Mouse (Mus musculus) CD4-positive, CD25-positive, alpha-beta regulatory T cell, adult 2 months (primary cell): ENCODE results near the gene Pla1a.

Experiments
- DNase-seq: peaks from one replicate; pipeline ENCODE4 v3.0.0-alpha.2; 2012; ENCODE audit warnings: low read depth, low spot score

Pla1a gene

GRCm38 (mm10) chr16:38369000-38369399 is 63.9 kb downstream of the Pla1a start:
- DNase-seq, result no peak

- no peak for DNase-seq
Measured at GRCm38 (mm10) chr16:38368336-38368735, 64.6 kb downstream of the Pla1a start.

- no peak for DNase-seq
Measured at GRCm38 (mm10) chr16:38366231-38366630, 66.7 kb downstream of the Pla1a start.

DNA sequence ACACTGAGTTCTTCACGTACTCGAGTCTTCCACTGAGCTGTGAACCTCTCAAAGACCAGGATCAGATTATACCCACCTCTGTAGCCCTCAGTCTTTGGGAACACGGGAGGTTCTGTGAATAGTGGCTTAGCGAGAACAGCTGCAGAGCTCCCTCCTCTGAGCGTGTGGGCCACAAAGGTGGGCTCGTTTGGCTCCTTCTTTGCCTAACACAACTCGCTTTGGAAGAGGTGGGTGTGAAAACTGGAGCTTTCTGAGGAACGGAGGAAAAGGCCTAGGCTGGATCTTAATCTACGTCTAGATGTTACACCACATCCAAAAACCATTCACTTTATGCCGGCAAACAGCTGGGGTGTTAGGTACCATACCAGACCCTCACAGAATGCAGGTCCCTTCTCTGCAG is 67.6 kb downstream of the Pla1a start:
- DNase-seq, result no peak

GRCm38 (mm10) chr16:38363657-38364056 is 69.3 kb downstream of the Pla1a start:
- DNase-seq, result no peak

GRCm38 (mm10) chr16:38363256-38363595 is 69.7 kb downstream of the Pla1a start:
- no peak for DNase-seq

DNA sequence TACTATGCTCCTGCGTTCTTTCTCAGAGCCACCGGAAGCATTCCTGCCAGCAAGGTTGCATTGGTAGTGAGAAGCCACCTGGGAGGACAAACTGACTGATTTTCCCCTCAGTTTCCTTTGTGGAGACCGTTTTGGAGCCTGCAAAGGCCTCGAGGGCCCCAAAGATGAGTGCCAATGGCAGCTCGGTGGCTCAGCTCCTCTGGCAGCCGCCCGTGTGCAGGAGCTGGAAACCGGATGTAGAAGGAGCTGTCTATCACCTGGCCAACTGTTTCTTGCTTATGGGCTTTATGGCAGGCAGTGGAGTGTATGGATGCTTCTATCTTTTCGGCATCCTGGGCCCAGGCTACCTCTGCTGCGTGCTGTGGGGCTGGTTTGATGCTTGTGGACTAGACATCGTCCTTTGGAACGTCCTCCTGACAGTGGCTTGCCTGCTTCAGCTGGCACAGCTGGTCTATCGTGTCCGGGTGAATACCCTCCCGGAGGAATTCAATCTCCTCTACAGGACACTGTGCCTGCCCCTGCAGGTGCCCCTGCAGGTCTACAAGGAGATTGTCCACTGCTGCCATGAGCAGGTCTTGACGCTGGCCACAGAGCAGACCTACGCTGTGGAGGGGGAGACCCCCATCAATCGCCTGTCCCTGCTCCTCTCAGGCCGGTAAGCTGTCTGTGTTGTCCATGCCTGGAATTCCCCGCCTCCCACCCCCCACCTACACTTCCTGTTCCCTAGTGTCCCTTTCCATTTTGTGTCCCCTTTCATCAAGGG is 70.3 kb downstream of the Pla1a start:
- DNase-seq, result no peak

- no peak for DNase-seq
Measured at GRCm38 (mm10) chr16:38361933-38362332, 71.0 kb downstream of the Pla1a start, which contains the start of gene Popdc2. Gene Popdc2, plus strand, starts transcription at chr16:38362209.

GRCm38 (mm10) chr16:38360317-38360716 is 72.6 kb downstream of the Pla1a start:
- peak; percentile 43 for DNase-seq

GRCm38 (mm10) chr16:38359857-38360256 is 73.1 kb downstream of the Pla1a start:
- DNase-seq, result peak; percentile 23

- DNase-seq, result no peak
Measured at GRCm38 (mm10) chr16:38359241-38359640, 73.7 kb downstream of the Pla1a start.

- DNase-seq, result no peak
Measured at GRCm38 (mm10) chr16:38358256-38358812, 74.6 kb downstream of the Pla1a start.

DNA sequence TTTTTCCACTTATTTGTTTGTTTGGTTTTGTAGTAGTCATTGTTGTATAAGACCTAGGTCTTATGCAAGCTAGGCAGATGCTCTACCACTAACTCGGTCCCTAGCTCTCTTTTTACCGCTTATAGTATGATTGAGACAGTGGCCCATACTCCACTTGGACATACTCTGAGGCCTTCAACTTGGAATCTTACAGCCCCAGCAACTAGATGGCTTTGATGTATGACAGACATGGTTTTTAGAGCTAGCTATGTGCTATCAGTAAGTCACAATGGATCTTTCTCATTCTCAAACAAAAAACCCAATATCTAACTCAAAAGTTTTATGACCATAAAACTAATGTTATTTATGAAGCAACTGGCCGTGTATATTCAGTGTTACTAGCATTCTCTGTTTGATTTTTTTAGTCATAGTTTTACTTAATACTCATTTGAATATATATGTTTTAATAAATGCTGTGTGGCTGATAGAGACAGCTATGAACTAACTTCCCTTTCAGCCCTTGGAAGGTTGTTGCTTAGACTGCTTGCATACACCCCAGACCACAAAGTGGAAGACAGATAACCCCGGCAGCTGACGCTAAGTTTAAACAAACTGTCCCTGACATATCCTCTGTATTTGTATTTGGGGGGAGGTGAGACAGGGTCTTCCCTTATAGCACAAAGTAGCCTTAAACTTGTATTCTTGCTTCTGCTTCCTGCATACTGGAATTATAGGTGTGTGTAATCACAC is 78.6 kb downstream of the Pla1a start:
- DNase-seq, result no peak

GRCm38 (mm10) chr16:38353642-38354041 is 79.3 kb downstream of the Pla1a start:
- DNase-seq, result peak; percentile 39

GRCm38 (mm10) chr16:38352851-38353250 is 80.1 kb downstream of the Pla1a start:
- DNase-seq, result peak; percentile 30

GRCm38 (mm10) chr16:38352031-38352430 is 80.9 kb downstream of the Pla1a start:
- DNase-seq, result no peak

DNA sequence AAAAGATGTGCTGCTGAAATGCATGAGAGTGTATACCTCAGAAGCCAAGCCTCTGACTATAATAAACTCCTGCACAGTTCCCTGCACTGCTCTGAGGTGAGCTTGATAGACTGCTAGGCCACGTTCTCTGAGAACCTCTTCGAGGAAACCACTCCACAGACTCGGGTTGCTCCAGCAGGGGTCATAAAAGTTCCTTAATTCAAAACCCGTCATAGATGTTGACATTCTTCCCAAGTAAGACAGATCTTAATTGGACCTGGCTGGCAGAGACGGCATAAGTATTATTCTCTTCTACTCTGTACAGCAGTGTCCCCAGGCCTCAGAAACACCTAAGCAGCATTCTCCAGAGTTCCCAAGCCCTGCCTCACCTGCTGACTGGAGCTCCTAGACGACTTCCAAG is 82.0 kb downstream of the Pla1a start:
- no peak for DNase-seq

DNA sequence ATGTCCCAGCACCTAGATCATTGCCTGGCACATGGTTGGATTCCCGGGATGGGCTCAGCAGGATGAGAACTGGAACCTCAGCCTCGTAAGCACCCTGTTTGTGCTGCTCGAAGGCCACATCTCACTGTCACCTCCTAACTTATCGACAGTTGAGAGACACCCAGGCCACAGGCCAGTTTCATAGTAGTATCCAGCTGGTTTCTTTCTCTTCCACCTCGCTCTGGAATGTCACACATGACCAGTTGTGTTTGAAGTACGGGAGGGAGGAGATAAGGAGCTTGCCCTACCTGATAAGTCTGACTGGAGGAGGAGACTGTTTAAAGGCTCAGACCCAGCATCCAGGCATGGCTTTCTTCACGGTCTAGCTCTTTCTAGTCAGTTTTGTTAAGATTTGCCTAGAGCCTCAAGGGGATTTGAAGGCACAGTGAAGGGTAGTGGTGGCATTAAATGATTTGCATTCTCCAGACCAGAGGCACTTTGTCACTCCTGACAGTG is 82.5 kb downstream of the Pla1a start:
- DNase-seq, result no peak

DNA sequence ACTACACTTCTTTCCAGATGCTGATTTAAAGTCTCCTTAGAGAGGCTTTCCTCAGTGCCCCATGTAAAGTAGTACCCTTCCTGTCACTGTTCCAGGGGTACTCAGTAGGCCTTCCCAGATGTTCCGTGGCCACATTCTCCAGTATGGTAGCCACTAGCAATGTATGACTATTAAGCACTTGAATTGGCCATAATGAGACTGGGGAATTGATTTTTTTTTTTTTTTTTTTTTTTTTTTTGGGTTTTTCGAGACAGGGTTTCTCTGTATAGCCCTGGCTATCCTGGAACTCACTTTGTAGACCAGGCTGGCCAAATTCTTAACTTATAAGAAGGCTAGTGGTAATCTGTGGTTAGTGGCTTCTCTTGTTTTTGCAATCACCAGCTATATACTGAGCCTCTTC is 83.1 kb downstream of the Pla1a start:
- no peak for DNase-seq

GRCm38 (mm10) chr16:38348217-38348761 is 84.7 kb downstream of the Pla1a start:
- DNase-seq, result no peak

GRCm38 (mm10) chr16:38347588-38347987 is 85.4 kb downstream of the Pla1a start:
- no peak for DNase-seq
